24 mouse cellular contexts compared by ENCODE assay signal in the genomic region with DNA sequence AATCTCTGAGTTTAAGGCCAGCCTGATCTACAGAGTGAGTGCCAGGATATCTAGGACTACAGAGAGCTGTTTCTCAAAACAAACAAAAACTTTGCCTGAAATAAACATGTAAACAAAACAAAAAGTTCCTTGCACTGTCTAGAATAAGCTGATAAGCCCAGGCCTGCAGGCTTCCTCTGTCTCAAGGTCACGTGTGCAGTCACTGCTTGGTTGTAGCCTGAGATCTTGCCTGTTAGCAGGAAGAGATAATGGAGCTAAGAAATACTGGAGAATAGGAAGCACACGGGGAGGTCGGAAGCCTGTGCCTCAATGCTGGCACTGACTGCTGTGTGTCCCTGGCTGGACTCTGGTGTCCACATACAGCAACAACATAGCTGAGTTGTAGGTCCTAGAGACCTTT. TPM values are rescaled to one million over a fixed set of nuclear protein-coding genes. Genes with fewer than 3 reads are reported as not detected.
"Had no signal": no experiment of that assay in that cellular context is flagged by ENCODE, and none has a peak within 500 bp of the region (broad histone marks: within the 10 kb centered on the region; RNA-seq: fewer than 3 reads in every experiment).

No protein-coding gene starts in this region.

- H3K4me2 ChIP-seq: heart, embryonic 12.5 days; hindbrain, embryonic 13.5 days; hindbrain, embryonic 15.5 days; limb, embryonic 12.5 days; liver, embryonic 11.5 days; liver, embryonic 13.5 days; liver, embryonic 15.5 days had no signal

- H3K27me3 ChIP-seq: heart, embryonic 12.5 days; hindbrain, embryonic 13.5 days; hindbrain, embryonic 15.5 days; liver, embryonic 13.5 days; liver, embryonic 15.5 days had no signal

- H3K9ac ChIP-seq: heart, embryonic 12.5 days; hindbrain, embryonic 13.5 days; hindbrain, embryonic 15.5 days; limb, embryonic 12.5 days; liver, embryonic 13.5 days; liver, embryonic 15.5 days had no signal

- ATAC-seq: hindbrain, postnatal 0 days; intestine, embryonic 16.5 days had no signal

- DNase-seq: gastrocnemius, postnatal 14 days; gastrocnemius, postnatal 36 days; heart, adult 18-20 months; heart, postnatal 10 days; kidney, adult 11 months; kidney, adult 8-10 months; kidney, postnatal 10 days; kidney, postnatal 25 days; kidney, postnatal 4 days; liver; liver, embryonic 13.5 days had no signal

- H3K27ac ChIP-seq: hindbrain, embryonic 13.5 days; hindbrain, embryonic 15.5 days; hindbrain, postnatal 0 days; layer of hippocampus, adult 2 months; left cerebral cortex, adult 2 months; limb, embryonic 10.5 days; limb, embryonic 12.5 days; liver, embryonic 13.5 days; liver, embryonic 15.5 days had no signal

- H3K9me3 ChIP-seq: heart, embryonic 12.5 days; hindbrain, embryonic 13.5 days; hindbrain, embryonic 15.5 days; limb, embryonic 10.5 days; limb, embryonic 12.5 days; liver, embryonic 13.5 days; liver, embryonic 15.5 days had no signal

- H3K4me1 ChIP-seq: heart, embryonic 12.5 days; hindbrain, embryonic 13.5 days; hindbrain, embryonic 15.5 days; limb, embryonic 10.5 days; limb, embryonic 12.5 days; liver, embryonic 13.5 days; liver, embryonic 15.5 days had no signal

- H3K36me3 ChIP-seq: heart, embryonic 12.5 days; hindbrain, embryonic 13.5 days; hindbrain, embryonic 15.5 days; limb, embryonic 10.5 days; limb, embryonic 12.5 days; liver, embryonic 13.5 days; liver, embryonic 15.5 days had no signal

- H3K4me3 ChIP-seq: heart, embryonic 12.5 days; hindbrain, embryonic 13.5 days; hindbrain, embryonic 15.5 days; layer of hippocampus, adult 2 months; left cerebral cortex, adult 2 months; limb, embryonic 10.5 days; limb, embryonic 12.5 days; liver, embryonic 13.5 days; liver, embryonic 15.5 days had no signal

RNA-seq across cellular contexts. Expression of a gene that starts 35.2 kb away (rescaled TPM):
- total RNA-seq: gastrocnemius, adult 18-20 months; gastrocnemius, adult 8-10 months had no signal
